ENCODE assay signal across 14 mouse cellular contexts in the genomic region with DNA sequence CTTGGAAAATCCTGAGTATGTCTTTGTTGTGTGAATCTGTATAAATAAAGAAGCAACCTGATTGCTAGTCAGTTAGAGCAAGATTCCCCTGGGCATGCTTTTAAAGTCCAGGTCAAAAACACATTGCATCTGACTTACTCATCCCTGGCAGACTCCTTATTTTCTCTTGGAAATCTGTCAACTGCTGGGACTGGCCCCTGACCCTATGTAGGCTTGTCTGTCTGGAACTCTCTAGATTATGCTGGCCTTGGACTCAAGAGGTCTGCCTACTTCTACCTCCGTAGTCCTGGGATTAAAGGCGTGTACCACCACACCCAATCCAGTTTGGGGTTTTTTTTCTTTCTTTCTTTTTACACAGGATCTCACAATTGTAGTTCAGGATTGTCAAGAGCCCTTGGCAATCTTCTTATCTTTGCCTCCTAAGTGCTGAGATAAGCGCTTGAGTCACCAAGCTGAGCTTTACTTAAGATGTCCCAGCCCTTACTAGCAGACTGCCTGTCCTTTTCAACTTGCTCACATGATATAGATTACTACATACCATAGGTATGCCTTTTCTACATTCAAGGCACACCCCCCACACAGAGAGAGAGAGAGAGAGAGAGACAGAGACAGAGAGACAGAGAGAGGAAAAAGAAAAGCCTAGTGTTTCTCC. TPM values are rescaled to one million over a fixed set of nuclear protein-coding genes. Genes with fewer than 3 reads are reported as not detected.
DNase-seq lines count a peak whose midpoint lies in the region; ATAC-seq and TF ChIP-seq lines count a peak whose summit lies in the region.
"Had no signal": no experiment of that assay in that cellular context is flagged by ENCODE, and none has a peak within 500 bp of the region (broad histone marks: within the 10 kb centered on the region; RNA-seq: fewer than 3 reads in every experiment).

No protein-coding gene starts in this region.

- H3K9me3 ChIP-seq in heart, embryonic 12.5 days (replicated peaks) = no peaks in the 10 kb centered on the region
- H3K9me3 ChIP-seq in lung, postnatal 0 days (ENCODE audit: low read length) = no peaks in the 10 kb centered on the region
- H3K9me3 ChIP-seq: hindbrain, embryonic 15.5 days; megakaryocyte, embryonic 14.5 days had no signal

- H3K9ac ChIP-seq in heart, embryonic 12.5 days = no peak overlapping the region
- no peak overlapping the region for H3K9ac ChIP-seq in lung, postnatal 0 days (replicated peaks; ENCODE audit: low read depth)
- H3K9ac ChIP-seq: hindbrain, embryonic 15.5 days had no signal

- no peak for DNase-seq in heart, postnatal 4 days
- DNase-seq in urinary bladder, postnatal 14 days (ENCODE audit: low spot score) = peak; percentile 21
- DNase-seq in urinary bladder, postnatal 10 days (ENCODE audit: low spot score) = no peak
- DNase-seq in lung, postnatal 0 days (ENCODE audit: low spot score) = peak; percentile 92
- peak; percentile 32 for DNase-seq in yolk sac, embryonic 10.5 days (ENCODE audit: low spot score)
- no peak for DNase-seq in right cerebral cortex, postnatal 25 days
- no peak for DNase-seq in urinary bladder, postnatal 4 days (ENCODE audit: low spot score in 2 of 2)
- DNase-seq: adrenal gland, postnatal 14 days; gastrocnemius, postnatal 25 days; thymus, postnatal 4 days had no signal

- no peak overlapping the region for H3K4me2 ChIP-seq in heart, embryonic 12.5 days
- no peak overlapping the region for H3K4me2 ChIP-seq in lung, postnatal 0 days (replicated peaks; ENCODE audit: low read depth, low read length)
- H3K4me2 ChIP-seq: hindbrain, embryonic 15.5 days had no signal

- TF ChIP-seq EP300 in lung, postnatal 0 days (IDR thresholded peaks at IDR 0.05) = peak; percentile 99

- H3K4me3 ChIP-seq in heart, embryonic 12.5 days = no peak overlapping the region
- H3K4me3 ChIP-seq in lung, postnatal 0 days (ENCODE audit: low read depth, low read length) = no peak overlapping the region
- H3K4me3 ChIP-seq: erythroblast, embryonic 14.5 days; hindbrain, embryonic 15.5 days; megakaryocyte, embryonic 14.5 days had no signal

- H3K4me1 ChIP-seq in heart, embryonic 12.5 days (replicated peaks) = peaks cover 13% of the 10 kb centered on the region
- H3K4me1 ChIP-seq in lung, postnatal 0 days (ENCODE audit: insufficient read depth, low read depth, low read length) = peaks cover 6% of the 10 kb centered on the region; the same call in 1 of the 2 replicates
- H3K4me1 ChIP-seq: hindbrain, embryonic 15.5 days had no signal

- WGBS in heart, embryonic 12.5 days = 30% methylated on average over 3 of the region's 3 CpGs
- WGBS in lung, postnatal 0 days = 39% methylated on average over 3 of the region's 3 CpGs

- ATAC-seq in heart, embryonic 12.5 days (ENCODE audit: insufficient number of reproducible peaks, low FRiP score) = 0 out of 2 replicates have a peak, but pooled peaks have one; percentile 45
- ATAC-seq in lung, postnatal 0 days = peak; percentile 97

- no peaks in the 10 kb centered on the region for H3K36me3 ChIP-seq in heart, embryonic 12.5 days
- no peaks in the 10 kb centered on the region for H3K36me3 ChIP-seq in lung, postnatal 0 days (ENCODE audit: insufficient read depth, low read length)
- H3K36me3 ChIP-seq: hindbrain, embryonic 15.5 days had no signal

- no peak for TF ChIP-seq CTCF in lung, postnatal 0 days (IDR thresholded peaks at IDR 0.05)

- peak overlapping the region; percentile 5; the same call in 1 of the 2 replicates for H3K27ac ChIP-seq in heart, embryonic 12.5 days (ENCODE audit: poor library complexity, severe bottlenecking)
- H3K27ac ChIP-seq in lung, postnatal 0 days (ENCODE audit: low read length) = peak overlapping the region; percentile 71; the same call in 1 of the 2 replicates
- H3K27ac ChIP-seq: hindbrain, embryonic 15.5 days had no signal

- H3K27me3 ChIP-seq in heart, embryonic 12.5 days (replicated peaks) = no peaks in the 10 kb centered on the region
- H3K27me3 ChIP-seq in lung, postnatal 0 days (replicated peaks; ENCODE audit: insufficient read depth, low read length) = no peaks in the 10 kb centered on the region
- H3K27me3 ChIP-seq: hindbrain, embryonic 15.5 days had no signal

RNA-seq across cellular contexts. Expression of a gene that starts 8.1 kb away (rescaled TPM):
- 75.0 and 75.6 TPM in 2 replicates for polyA plus RNA-seq in heart, embryonic 12.5 days (2016; fragmentation: Nextera tagmentation; extraction: Ambion mirVana)
- total RNA-seq in heart, postnatal 4 days (2021) = 10 to 100 TPM; 36.3 to 38.4 TPM
- polyA plus RNA-seq in lung, postnatal 0 days (2015; fragmentation: Nextera tagmentation; extraction: Ambion mirVana) = 100.0 and 109 TPM in 2 replicates

Comparison
In these comparisons a context has a peak if more than half of its experiments do, and no peak if none do; other contexts are left out.
1. DNase-seq: peak in urinary bladder, postnatal 14 days (single experiment), lung, postnatal 0 days (single experiment) and yolk sac, embryonic 10.5 days (single experiment); none in heart, postnatal 4 days (single experiment), urinary bladder, postnatal 10 days (single experiment), right cerebral cortex, postnatal 25 days (single experiment) and urinary bladder, postnatal 4 days (0 of 2).